Mouse (Mus musculus) 3134 (cell line): ENCODE results near the gene Nrip3.

Experiments
- DNase-seq: peaks from one replicate; pipeline ENCODE4 v3.0.0-alpha.2; 2011; ENCODE audit warnings: low spot score; ENCODE audit not compliant: insufficient read length; ENCODE audit errors: extremely low read depth

The Nrip3 gene

DNA sequence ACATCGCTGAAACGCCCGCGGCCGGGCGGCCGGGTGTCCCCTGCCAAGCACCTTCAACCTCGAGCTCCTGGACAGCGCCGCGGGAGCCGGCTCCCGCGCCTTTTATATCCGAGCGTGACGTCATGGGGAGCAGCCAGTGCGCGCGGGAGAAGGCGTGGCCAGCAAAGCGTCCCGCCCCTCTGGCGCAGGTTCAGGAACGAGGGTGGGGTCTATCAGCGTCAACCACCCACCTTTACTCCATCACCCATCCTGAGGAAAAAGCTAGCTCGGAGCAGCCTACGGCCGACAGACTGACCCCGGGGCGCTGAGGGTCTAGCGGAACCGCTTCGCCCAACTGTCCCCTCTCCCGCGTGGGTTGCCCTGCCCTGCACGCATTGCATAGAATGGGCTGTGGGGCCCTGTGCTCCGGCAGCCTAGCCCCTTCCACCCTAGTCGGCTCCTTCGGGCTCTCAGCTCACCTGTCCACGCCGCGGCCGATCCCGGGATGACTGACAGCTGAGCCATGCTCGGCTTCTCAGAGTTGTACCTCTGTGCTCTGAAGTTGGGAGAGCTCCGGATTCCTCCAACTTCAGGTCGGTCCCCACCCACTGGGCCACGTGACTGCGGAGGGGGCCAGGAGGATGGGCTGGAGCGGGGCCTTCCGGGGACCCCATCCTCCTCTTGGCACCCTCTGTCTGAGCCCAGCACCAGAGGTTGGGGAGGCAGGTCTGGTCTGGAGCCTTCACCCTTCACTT is at the start of gene Nrip3:
Gene Nrip3 (minus strand): TSS at position 556 of the 734 bp plus-strand sequence.
- no peak for DNase-seq

DNA sequence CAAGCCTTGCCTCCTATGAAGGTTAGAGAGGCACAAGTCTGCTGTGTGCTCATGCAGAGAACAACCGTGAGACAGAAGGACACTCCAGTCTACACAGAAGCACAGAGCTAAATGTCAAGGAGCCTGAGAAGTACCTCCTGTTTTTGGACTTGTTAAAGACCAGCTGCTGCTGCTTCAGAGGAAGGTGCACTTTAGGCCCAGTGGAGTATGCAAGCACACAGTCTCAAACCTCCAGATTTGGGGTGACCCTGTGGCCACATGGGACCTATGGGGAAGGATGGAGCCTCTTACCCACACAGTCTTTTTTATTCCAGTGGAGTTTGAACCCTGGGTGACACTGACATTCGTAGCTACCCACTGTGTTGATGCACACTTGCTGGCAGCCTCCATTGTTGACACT is 49.6 kb upstream of the Nrip3 start:
- DNase-seq, result no peak

DNA sequence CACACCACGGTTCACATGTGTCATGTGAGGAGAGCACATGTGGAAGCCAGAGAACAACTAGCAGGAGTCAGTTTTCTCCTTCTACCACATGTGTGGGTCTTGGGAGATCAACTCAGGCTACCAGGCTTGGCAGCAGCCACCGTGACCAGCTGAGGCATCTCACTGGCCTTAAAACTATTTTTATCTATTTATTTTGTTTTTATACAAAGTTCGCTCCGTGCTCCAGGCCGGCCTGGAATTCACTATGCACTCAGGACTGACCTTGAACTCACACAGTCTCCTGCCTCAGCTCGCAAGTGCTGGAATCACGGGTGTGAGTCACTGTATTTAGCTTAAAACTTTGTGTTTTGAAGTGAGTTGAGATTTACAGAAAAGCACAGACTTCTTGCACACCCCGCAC is 45.1 kb upstream of the Nrip3 start:
- DNase-seq, result no peak

DNA sequence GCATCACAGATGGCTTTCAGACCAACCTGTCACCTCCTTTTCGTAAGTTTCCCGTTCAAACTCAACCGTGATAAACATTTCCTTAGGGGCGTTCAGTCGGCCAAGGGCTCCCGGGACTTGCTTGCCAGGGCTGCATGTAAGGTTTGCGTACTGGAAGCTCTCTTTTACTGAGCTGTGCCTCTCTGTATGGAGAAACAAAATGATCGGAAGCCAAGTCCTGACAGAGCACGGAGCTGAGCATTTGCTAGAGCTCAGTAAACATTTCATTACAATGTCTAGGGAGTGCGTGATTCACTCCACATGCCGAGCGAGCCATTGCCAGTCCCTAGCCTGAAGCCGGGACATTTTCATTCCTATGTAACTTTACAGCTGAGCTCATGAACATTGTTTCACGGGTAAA is 43.5 kb upstream of the Nrip3 start:
- DNase-seq, result no peak

- DNase-seq, result no peak
These were observed 36.8 kb upstream of the Nrip3 start for GRCm38 (mm10) chr7:109818600-109818999.

DNA sequence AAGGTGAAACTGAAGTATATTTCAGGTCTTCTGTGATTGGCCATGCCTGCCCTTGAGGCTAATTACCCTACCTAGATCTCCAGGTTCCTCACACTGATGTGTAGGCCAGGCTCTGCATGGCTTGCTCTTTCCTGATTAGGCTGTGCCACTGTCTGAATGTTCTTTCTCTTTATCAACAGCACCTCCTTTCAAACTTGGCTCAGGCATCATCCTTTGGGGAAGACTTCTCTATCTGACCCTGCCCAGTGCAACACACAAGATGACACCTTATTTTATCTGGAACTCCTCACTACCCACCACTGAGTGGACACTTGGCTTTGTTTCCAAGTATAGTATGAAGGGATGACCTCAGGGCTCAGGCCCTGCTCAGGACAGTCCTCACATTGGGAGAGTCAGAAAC is 36.1 kb upstream of the Nrip3 start:
- no peak for DNase-seq

GRCm38 (mm10) chr7:109813330-109814140 is 31.7 kb upstream of the Nrip3 start:
- DNase-seq, result no peak

DNA sequence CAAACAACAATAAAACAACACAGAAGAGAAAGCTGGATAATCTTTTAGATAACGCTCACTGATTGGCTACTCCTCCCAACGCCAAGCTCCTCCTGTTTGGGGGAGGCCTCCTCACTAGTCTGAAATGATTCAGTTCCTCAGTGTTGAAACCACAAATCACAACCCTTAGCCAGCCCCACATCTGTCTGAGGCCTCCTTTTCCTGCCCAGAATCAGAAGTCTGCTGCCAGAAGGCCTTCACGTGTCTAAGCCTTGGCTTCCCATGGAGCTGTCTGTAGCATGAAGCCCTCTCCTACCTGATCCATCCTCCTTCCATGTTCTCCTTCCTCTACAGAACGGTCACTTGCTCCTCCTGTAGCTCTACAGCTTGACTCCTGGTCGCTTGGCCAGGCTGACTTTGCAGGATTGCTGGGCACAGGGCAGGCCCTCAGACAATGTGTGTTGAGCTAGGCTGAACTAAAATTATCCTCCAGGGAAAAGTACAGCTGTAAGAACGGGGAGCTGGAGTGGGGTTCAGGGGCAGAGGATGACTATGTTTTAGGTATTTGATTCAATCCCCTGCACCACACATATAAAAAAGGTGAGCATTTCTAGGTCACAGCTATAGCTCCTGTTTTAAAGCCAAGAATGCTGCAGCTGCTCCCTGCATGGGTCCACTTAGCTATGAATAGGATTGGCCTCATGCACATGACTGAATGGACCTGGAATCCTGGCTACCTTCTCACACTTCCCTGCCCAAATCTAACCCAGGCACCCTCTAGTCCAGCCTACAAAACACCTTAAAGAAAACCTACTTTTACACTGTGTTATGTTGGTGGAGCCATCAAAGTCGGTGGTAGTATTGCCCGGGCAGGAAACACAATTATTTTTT is 26.0 kb upstream of the Nrip3 start:
- no peak for DNase-seq

DNA sequence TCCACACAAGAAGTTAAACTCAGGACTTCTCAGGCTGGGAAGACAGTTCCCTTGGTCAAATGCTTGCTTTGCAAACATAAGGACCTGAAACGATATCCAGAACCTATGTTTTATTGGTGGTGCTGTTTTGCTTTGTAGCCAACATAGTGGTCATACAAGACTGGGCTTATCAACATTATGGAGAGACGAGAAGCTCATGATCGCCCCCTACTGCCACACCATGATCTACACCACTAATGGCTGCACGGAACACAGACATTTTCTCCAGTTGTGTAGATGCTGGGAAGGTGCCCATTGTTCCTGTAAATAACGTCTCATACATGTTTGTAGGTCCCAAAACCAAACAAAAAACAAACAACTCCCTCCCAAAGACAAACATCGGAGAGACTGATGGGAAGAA is 23.0 kb upstream of the Nrip3 start:
- DNase-seq, result no peak

- peak; percentile 38 for DNase-seq
These were observed 22.5 kb upstream of the Nrip3 start for GRCm38 (mm10) chr7:109804355-109804754.

DNA sequence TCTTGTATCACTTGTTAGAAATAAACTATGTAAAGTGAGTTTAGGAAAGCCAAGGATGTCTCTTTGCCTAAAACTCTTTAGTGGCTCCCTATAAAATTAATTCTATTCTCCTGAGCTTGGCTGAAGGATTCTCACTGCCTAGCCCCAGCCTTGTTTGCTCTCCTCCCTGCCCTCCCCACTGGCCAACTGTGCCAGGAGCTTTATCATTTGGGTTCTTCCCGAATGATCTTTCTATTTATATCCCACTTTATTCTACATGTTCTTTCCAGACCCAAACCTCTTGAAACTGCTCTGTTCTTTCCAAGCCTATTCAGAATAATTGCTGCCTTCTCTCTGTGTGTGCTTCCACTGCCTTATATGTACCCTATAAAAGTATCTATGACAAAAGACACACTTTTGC is 21.7 kb upstream of the Nrip3 start:
- no peak for DNase-seq

GRCm38 (mm10) chr7:109800626-109801025 is 18.8 kb upstream of the Nrip3 start:
- DNase-seq, result no peak

DNA sequence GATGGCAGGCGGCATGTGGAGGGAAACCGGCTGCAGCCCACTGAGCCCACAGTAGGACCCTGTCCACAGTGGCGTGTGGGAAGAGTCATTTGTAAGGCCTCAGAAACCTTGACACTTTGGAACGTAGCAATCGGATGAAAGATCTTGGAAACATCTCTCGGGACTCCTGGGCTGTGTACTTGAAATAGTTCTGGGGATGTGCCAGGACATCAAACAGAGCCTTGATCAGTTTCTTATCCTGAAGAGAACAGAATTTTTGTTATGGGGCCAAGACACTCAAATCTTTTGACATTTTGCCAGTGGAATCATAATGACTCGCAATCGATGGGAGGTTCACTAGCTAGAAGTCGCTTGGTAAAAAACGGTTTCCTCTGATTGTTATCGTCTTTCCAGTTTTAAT is 17.3 kb upstream of the Nrip3 start:
- DNase-seq, result no peak

GRCm38 (mm10) chr7:109795564-109795963 is 13.7 kb upstream of the Nrip3 start:
- DNase-seq, result no peak

DNA sequence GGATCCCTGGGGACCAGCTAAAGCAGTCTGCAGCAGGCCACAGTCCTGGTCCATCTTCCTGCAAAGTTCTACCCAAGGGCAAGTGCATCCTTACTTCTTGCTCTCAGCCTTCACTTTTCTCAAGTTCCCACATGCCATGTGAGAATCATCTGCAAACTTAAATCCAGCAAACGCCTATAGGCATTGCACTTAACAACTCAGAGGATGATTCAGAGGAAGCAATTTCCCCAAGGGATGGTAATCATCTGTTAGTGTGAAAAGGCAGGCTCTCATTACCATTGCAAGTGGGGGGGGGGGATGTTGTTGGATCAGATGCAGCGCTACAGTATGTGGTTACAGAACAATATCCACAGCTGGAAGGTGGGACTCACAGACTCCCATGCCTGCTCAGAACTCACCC is 12.7 kb upstream of the Nrip3 start:
- DNase-seq, result no peak

DNA sequence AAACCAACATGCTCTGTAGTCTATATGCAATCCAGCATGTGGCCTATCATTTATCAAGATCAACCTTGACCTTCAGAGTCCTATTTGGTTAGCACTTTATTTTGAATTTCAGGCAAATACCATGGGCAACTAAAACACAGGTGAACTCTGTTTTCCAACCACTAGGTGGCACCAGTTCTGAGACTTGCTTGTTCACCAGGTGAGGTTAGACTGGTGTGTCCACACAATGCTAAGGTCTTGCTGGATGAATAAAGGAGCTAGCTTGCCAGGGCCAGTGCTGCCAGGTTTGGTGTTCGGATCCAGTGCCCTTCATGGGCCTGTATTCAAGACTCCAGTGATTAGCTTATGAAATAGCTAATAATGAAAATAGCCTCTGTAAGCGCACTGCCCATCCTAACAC is 10.9 kb upstream of the Nrip3 start:
- no peak for DNase-seq

- no peak for DNase-seq
These were observed 9.0 kb upstream of the Nrip3 start for GRCm38 (mm10) chr7:109790818-109791217.

GRCm38 (mm10) chr7:109787860-109788259 is 6.0 kb upstream of the Nrip3 start:
- DNase-seq, result no peak

DNA sequence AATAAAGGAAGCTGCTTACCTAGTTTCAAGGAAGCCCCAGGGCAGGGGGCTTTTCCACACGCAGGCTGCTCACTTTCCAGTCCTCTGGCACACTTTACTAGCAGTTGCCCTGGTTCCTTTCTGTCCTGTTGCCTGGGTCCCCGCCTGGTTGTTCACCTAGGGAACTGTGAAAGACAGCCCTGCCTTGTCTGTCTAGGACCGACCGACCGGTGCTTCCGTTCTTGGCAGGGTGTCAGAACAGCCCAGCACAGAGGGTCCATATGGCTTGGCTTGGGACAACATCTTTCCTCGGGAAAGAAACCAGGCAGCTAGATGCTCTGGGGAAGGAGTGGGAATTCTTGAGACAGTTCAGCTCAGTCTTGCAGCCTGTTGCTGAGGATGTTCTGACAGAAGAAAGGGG is 1.5 kb upstream of the Nrip3 start:
- DNase-seq, result no peak

DNA sequence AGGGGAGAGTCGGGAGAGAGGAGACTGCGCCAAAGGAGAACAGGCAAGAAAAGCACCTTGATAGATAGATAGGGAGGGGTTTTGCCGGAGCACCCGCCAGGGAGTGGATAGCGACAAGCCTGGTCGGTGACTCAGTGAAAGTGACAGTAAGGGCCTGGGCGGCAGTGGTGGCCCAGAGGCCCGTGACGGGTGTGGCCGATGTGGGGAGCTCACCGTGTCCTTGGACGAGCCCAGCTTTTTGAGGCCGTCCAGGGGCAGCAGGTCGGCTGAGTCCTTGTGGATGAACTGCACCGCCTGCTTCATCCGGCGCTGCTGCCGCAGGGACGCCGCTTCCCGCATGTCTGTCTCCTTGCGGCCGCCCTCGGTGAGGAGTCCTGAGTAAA is 747 bp downstream of the Nrip3 start:
- no peak for DNase-seq

DNA sequence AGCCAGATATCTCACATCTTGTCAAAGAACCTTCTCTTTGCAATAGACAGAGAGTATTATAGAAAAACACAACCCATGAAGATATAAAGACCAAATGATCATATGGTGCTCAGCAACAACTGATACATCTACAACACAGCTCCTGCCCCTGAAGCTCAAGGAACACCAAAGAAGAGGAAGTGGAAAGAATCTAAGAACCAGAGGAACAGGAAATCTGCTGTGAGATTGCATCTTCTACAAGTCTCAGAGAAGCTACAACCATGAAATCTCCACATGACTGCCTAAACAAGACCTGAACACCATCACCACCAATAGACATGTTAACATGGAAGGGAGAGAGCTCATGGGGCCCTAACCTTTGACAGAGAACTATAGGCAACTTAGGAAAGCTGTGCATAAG is 9.6 kb downstream of the Nrip3 start:
- no peak for DNase-seq
